Mouse (Mus musculus) gastrocnemius, adult 18-20 months (tissue): ENCODE measurements around the gene Scgb1b20. TPM values are rescaled to one million over a fixed set of nuclear protein-coding genes. Genes with fewer than 3 reads are reported as not detected.
"Not testable (repeated sequence)": the region's sequence is repeated elsewhere in the genome, so short reads cannot be mapped to it uniquely, and the experiment has no call there.

Experiments
- DNase-seq: peaks from one replicate; pipeline ENCODE4 v3.0.0; 2021; ENCODE audit warnings: low spot score
- long read RNA-seq, 2 experiments: library from polyadenylated mRNA; stranded (forward); transcript quantifications; one replicate each; pipeline ENCODE4 v2.0.0; 2021
- total RNA-seq, 2 experiments: library from RNA; stranded (reverse); gene quantifications; 2 replicates each; pipeline ENCODE4 v1.2.3; 2021

Scgb1b20 gene
- total RNA-seq, result not detected
- long read RNA-seq, experiment 1, result 0 reads
- long read RNA-seq, experiment 2, result 0 reads

DNA sequence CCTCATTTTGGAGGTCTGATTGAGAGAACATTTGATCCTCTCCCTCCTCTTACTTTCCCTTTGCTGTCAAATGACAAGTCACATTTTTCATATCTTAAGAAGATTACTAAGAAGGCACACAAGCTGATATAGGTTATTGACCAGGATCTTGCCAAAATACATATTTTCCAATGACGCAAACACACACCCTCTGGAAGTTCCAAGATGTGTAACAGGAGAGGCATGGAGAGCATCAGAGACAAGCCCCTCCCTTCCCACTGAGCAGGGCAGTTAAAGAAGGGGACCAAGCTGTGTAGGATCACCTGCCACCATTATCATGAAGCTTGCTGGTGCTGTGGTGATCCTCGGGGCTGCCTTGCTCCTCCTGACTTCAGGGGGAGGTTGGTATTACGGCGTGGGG, at the start of gene Scgb1b20:
Gene Scgb1b20 (plus strand): TSS at position 301 of the 400 bp plus-strand sequence.
- DNase-seq, result not testable (repeated sequence)

DNA sequence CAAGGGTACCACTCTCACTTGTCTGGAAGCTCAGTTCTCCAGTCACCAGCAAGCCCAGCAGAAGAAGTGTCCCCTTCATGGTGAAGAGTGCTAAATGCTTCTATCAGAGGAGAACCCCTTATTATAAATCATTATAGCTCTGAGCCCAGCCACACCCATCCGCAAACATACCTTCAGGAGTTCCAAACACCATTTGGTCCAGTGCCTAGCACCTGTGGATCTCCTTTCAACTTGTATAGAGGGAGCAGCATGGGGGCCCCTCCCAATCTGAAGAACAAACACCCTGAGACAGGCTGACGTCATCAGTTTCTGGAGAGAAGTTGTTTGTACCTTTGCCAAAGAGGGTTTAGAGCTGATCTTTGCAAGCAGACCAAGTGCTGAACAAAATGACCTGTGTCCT, 6.8 kb upstream of the Scgb1b20 start, which contains the start of gene Scgb2b20:
Gene Scgb2b20 (minus strand): TSS at position 101 of the 400 bp plus-strand sequence.
- DNase-seq, result not testable (repeated sequence)

- DNase-seq, result not testable (repeated sequence)
These were observed 26.7 kb downstream of the Scgb1b20 start for GRCm38 (mm10) chr7:33399749-33400148.

- no peak for DNase-seq
These were observed 28.6 kb downstream of the Scgb1b20 start for GRCm38 (mm10) chr7:33401650-33402049.

DNA sequence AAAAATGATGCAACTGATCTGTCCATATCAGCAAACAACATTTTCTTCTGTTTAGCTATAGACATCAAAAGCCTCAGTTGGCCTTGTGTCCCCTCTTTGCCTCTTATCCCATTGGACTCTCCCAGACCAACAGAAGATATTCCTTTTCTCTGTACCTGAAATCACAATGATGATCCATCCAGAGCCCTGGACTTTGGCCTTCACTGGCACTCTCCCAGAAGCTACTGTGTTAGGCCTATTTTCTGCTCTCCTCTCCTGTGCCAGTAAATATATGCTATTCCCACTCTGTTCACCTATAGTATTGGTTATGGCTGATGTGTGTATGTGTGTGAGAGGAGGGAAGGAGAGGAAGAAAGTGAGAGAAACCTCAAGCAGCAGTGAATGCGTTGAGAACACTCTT, 36.6 kb downstream of the Scgb1b20 start:
- not testable (repeated sequence) for DNase-seq

Other genes with a start within 250 kb of the Scgb1b20 start
- not detected for gene Scgb2b18, start 199.4 kb upstream of the Scgb1b20 start, total RNA-seq
- gene Scgb1b18, start 187.7 kb upstream of the Scgb1b20 start, total RNA-seq, result not detected
- not detected for gene Scgb2b19, start 92.9 kb upstream of the Scgb1b20 start, total RNA-seq
- not detected for gene Scgb1b19, start 85.9 kb upstream of the Scgb1b20 start, total RNA-seq
- not detected for gene Scgb2b20, start 6.9 kb upstream of the Scgb1b20 start, total RNA-seq
- gene Scgb2b21, start 147.2 kb downstream of the Scgb1b20 start, total RNA-seq, result not detected